Mouse (Mus musculus) heart, embryonic 14.5 days (tissue): ENCODE data around the gene Isoc2b. TPM values are rescaled to one million over a fixed set of nuclear protein-coding genes. Genes with fewer than 3 reads are reported as not detected.

Experiments
- polyA plus RNA-seq: library from polyadenylated mRNA; unstranded; fragments of >200 nt; fragmentation: Nextera tagmentation; extraction: Ambion mirVana; gene quantifications from 2 replicates; pipeline ENCODE4 v1.2.1, GENCODE M21; 2014

The Isoc2b gene
- polyA plus RNA-seq, 1 experiment from 2014 or later, result 4.3 TPM

Other genes starting within 250 kb of the Isoc2b start
- 1.2 and 1.6 TPM in 2 replicates for gene Tmem86b, start 238.8 kb downstream of the Isoc2b start, polyA plus RNA-seq
- 7.1 and 8.1 TPM in 2 replicates for gene Ppp6r1, start 211.2 kb downstream of the Isoc2b start, polyA plus RNA-seq
- gene Hspbp1, start 185.2 kb downstream of the Isoc2b start, polyA plus RNA-seq, result 65.4 TPM in 2 replicates
- 1.3 and 1.4 TPM in 2 replicates for gene Brsk1, start 179.7 kb downstream of the Isoc2b start, polyA plus RNA-seq
- gene Tmem150b, start 145.0 kb downstream of the Isoc2b start, polyA plus RNA-seq, result 0.08 TPM in 1 of 2 replicates, not detected in the other
- gene Kmt5c, start 130.1 kb downstream of the Isoc2b start, polyA plus RNA-seq, result 47.5 and 47.6 TPM in 2 replicates
- gene Cox6b2, start 117.2 kb downstream of the Isoc2b start, polyA plus RNA-seq, result 30.4 and 30.6 TPM in 2 replicates
- gene Fam71e2, start 99.0 kb downstream of the Isoc2b start, polyA plus RNA-seq, result not detected in 2 replicates
- not detected in 2 replicates for gene Il11, start 87.4 kb downstream of the Isoc2b start, polyA plus RNA-seq
- not detected in 2 replicates for gene Tmem190, start 87.3 kb downstream of the Isoc2b start, polyA plus RNA-seq
- gene Tmem238, start 80.6 kb downstream of the Isoc2b start, polyA plus RNA-seq, result 3.0 and 3.7 TPM in 2 replicates
- gene Rpl28, start 77.4 kb downstream of the Isoc2b start, polyA plus RNA-seq, result 179 and 188 TPM in 2 replicates
- 237 and 408 TPM in 2 replicates for gene Ube2s, start 57.7 kb downstream of the Isoc2b start, polyA plus RNA-seq
- 0.05 TPM in 1 of 2 replicates, not detected in the other for gene Shisa7, start 25.6 kb downstream of the Isoc2b start, polyA plus RNA-seq
- gene Isoc2a, start 6.9 kb upstream of the Isoc2b start, polyA plus RNA-seq, result 1.1 and 1.5 TPM in 2 replicates
- 0.20 TPM in 1 of 2 replicates, not detected in the other for gene Gm36210, start 36.3 kb upstream of the Isoc2b start, polyA plus RNA-seq
- 2.1 and 3.1 TPM in 2 replicates for gene Zfp628, start 45.0 kb upstream of the Isoc2b start, polyA plus RNA-seq
- gene Nat14, start 51.8 kb upstream of the Isoc2b start, polyA plus RNA-seq, result 4.4 and 5.1 TPM in 2 replicates
- 1.4 and 1.9 TPM in 2 replicates for gene Ssc5d, start 55.5 kb upstream of the Isoc2b start, polyA plus RNA-seq
- 6.8 and 8.1 TPM in 2 replicates for gene Sbk2, start 94.1 kb upstream of the Isoc2b start, polyA plus RNA-seq
- gene Sbk3, start 100.9 kb upstream of the Isoc2b start, polyA plus RNA-seq, result 0.42 and 0.80 TPM in 2 replicates
- gene Zfp579, start 125.9 kb upstream of the Isoc2b start, polyA plus RNA-seq, result 29.8 and 33.5 TPM in 2 replicates
- 12.6 and 13.6 TPM in 2 replicates for gene Zfp524, start 144.2 kb upstream of the Isoc2b start, polyA plus RNA-seq
- gene Fiz1, start 144.4 kb upstream of the Isoc2b start, polyA plus RNA-seq, result 23.4 and 23.8 TPM in 2 replicates
- gene Gm44973, start 145.2 kb upstream of the Isoc2b start, polyA plus RNA-seq, result 0.34 TPM in 1 of 2 replicates, not detected in the other
- 4.4 and 4.9 TPM in 2 replicates for gene Zfp865, start 150.1 kb upstream of the Isoc2b start, polyA plus RNA-seq
- 0.73 and 1.9 TPM in 2 replicates for gene Ccdc106, start 150.3 kb upstream of the Isoc2b start, polyA plus RNA-seq
- not detected in 2 replicates for gene 4632433K11Rik, start 163.9 kb upstream of the Isoc2b start, polyA plus RNA-seq
- 5.6 TPM in 2 replicates for gene Zfp784, start 168.2 kb upstream of the Isoc2b start, polyA plus RNA-seq
- 21.9 and 22.0 TPM in 2 replicates for gene Zfp580, start 181.3 kb upstream of the Isoc2b start, polyA plus RNA-seq
- 46.8 and 66.2 TPM in 2 replicates for gene U2af2, start 191.9 kb upstream of the Isoc2b start, polyA plus RNA-seq
- 50.6 and 52.0 TPM in 2 replicates for gene Epn1, start 210.0 kb upstream of the Isoc2b start, polyA plus RNA-seq
- gene Rfpl4, start 246.7 kb upstream of the Isoc2b start, polyA plus RNA-seq, result not detected in 2 replicates